12 mouse cellular contexts compared by ENCODE assay signal in the genomic region with DNA sequence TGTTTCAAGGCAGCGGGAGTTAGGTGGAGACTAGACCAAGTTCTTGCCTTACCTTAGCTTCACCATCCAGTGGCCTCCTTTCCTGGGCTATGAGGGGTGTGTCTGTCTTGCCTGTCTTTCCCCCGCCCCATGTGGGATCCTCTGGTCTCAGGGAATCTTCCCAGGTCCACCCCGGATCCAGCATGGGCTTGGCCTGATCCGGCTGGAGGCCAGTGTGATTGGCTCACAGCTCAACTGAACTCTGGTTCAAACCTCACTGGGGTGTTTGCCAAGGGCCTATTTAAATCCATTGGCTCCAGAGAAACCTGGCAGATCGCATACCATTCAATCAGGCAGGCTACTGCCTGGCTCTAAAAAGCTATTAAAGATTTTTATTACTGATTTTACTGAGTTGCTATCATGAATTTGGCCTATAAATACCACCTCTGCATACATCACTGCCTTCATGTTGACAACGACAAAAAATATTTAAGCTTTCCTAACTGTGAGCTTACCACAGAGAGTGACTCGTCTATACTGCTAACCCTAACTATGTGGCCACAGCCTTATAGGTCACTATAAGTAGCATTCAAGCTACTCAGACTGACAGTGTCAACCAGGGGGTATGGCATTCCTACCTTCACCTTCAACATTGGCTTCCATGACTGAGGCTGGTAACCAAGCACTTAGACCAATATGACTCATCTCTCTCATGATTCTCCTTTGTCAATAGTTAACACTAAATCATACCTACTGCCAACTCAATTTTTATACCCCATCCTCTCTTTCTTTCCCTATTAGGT. TPM values are rescaled to one million over a fixed set of nuclear protein-coding genes. Genes with fewer than 3 reads are reported as not detected.
DNase-seq lines count a peak whose midpoint lies in the region; ATAC-seq and TF ChIP-seq lines count a peak whose summit lies in the region.
"Had no signal": no experiment of that assay in that cellular context is flagged by ENCODE, and none has a peak within 500 bp of the region (broad histone marks: within the 10 kb centered on the region; RNA-seq: fewer than 3 reads in every experiment).

No protein-coding gene starts in this region.

- H3K4me1 ChIP-seq in heart, embryonic 11.5 days (ENCODE audit: control insufficient read depth, insufficient read depth, low read length), result peaks cover 12% of the 10 kb centered on the region
- peaks cover 80% of the 10 kb centered on the region for H3K4me1 ChIP-seq in E14TG2a.4 (replicated peaks; ENCODE audit: low read depth, low read length)

- no peak overlapping the region for H3K4me2 ChIP-seq in heart, embryonic 11.5 days
- H3K4me2 ChIP-seq: liver, embryonic 11.5 days had no signal

- TF ChIP-seq CTCF in E14TG2a.4 (conservative IDR thresholded peaks at IDR 0.05; ENCODE audit: low read length) (no peak), Patski (IDR thresholded peaks at IDR 0.05) (no peak)

- CTCF ChIA-PET in Patski (lab: Charles Lee), result interaction anchor here (1.1 to 1.4 kb wide), 2 partner anchors 11 to 26 kb away, joined by 3 read pairs; no protein-coding TSS in a partner anchor

- H3K9ac ChIP-seq in heart, embryonic 11.5 days (ENCODE audit: low read depth, low read length), result no peak overlapping the region

- ATAC-seq in heart, embryonic 11.5 days (replicated peaks; ENCODE audit: insufficient number of reproducible peaks, low FRiP score, low TSS enrichment), result no peak
- ATAC-seq in Patski, result peak; percentile 52

- H3K27ac ChIP-seq in heart, embryonic 11.5 days (ENCODE audit: low read depth, low read length), result no peak overlapping the region

- WGBS in heart, embryonic 11.5 days (ENCODE audit: insufficient replicate concordance), result 86% methylated on average over 7 of the region's 7 CpGs

- no peak overlapping the region for H3K4me3 ChIP-seq in heart, embryonic 11.5 days (ENCODE audit: low read depth, low read length)
- H3K4me3 ChIP-seq in E14TG2a.4 (replicated peaks; ENCODE audit: low read length), result peak overlapping the region; percentile 30; the same call in 1 of the 2 replicates
- H3K4me3 ChIP-seq: erythroblast, embryonic 14.5 days had no signal

- in situ Hi-C loops in Patski (cut with MboI; ENCODE audit: low pct_unique_long_range_greater_than_20kb), result no loop called here

- POLR2A ChIA-PET in Patski (lab: Charles Lee), result no interaction called here

- no peaks in the 10 kb centered on the region for H3K36me3 ChIP-seq in heart, embryonic 11.5 days (ENCODE audit: control insufficient read depth, insufficient read depth, low read length)
- 0 out of 2 replicates have a peak, but pooled peaks cover 2% of the 10 kb centered on the region for H3K36me3 ChIP-seq in E14TG2a.4 (ENCODE audit: insufficient read depth, low read length)

- H3K27me3 ChIP-seq in heart, embryonic 11.5 days (ENCODE audit: control insufficient read depth, insufficient read depth, low read length), result no peaks in the 10 kb centered on the region
- H3K27me3 ChIP-seq in E14TG2a.4 (ENCODE audit: insufficient read depth, low read length), result no peaks in the 10 kb centered on the region
- H3K27me3 ChIP-seq in Patski, result no peaks in the 10 kb centered on the region

- no peaks in the 10 kb centered on the region for H3K9me3 ChIP-seq in heart, embryonic 11.5 days (replicated peaks; ENCODE audit: control insufficient read depth, low read length)
- H3K9me3 ChIP-seq in E14TG2a.4 (ENCODE audit: low read length), result no peaks in the 10 kb centered on the region

- peak; percentile 37 to 46 for DNase-seq in heart, adult 9 months (ENCODE audit: low spot score in 2 of 2)
- DNase-seq in Patski (ENCODE audit: low read depth, low spot score), result no peak
- DNase-seq in gastrocnemius, postnatal 25 days, result peak; percentile 6
- no peak for DNase-seq in embryo, embryonic 11 days
- DNase-seq in natural killer cell, adult 2 months (ENCODE audit: low spot score in 2 of 2), result no peak
- no peak for DNase-seq in ovary, postnatal 14 days (ENCODE audit: low spot score)
- DNase-seq: adrenal gland, adult 2 months; lung, postnatal 36 days had no signal

RNA-seq across cellular contexts. Expression of gene Slc25a13, which starts 56.1 kb away (rescaled TPM):
- 59.4 and 67.0 TPM in 2 replicates for polyA plus RNA-seq in heart, embryonic 11.5 days (2014; fragmentation: Nextera tagmentation; extraction: Ambion mirVana)
- 76.1 TPM for polyA plus RNA-seq in Patski (2021)
- under 1 TPM; 0.56 to 0.64 TPM for total RNA-seq in gastrocnemius, postnatal 25 days (2021)

Comparison
In these comparisons a context has a peak if more than half of its experiments do, and no peak if none do; other contexts are left out.
1. DNase-seq: peak in heart, adult 9 months (2 of 2) and gastrocnemius, postnatal 25 days (single experiment); none in Patski (single experiment), embryo, embryonic 11 days (single experiment), natural killer cell, adult 2 months (0 of 2) and ovary, postnatal 14 days (single experiment).